Mouse (Mus musculus) heart, embryonic 16.5 days (tissue): Measurements from ENCODE around the gene Nbl1. TPM values are rescaled to one million over a fixed set of nuclear protein-coding genes. Genes with fewer than 3 reads are reported as not detected.

Experiments
- ATAC-seq: fragments of 200-750 bp; cut with Nextera tagmentation; replicated peaks from 2 replicates; pipeline ENCODE4 v1.8.0; 2017; ENCODE audit warnings: moderate number of reproducible peaks; ENCODE audit not compliant: insufficient read depth, low FRiP score; ENCODE audit errors: extremely low read depth
- H3K27ac ChIP-seq: fragments of 300-500 bp; sonication (generic); 2 replicates; pipeline ENCODE4 v1.5.1; 2014; ENCODE audit warnings: mild to moderate bottlenecking, low read length, control low read depth, moderate library complexity
- H3K27me3 ChIP-seq: fragments of 300-500 bp; sonication (generic); 2 replicates; pipeline ENCODE4 v1.6.1; 2014; ENCODE audit warnings: low read length, mixed read lengths; ENCODE audit not compliant: control insufficient read depth, insufficient read depth
- H3K36me3 ChIP-seq: fragments of 300-500 bp; sonication (generic); 2 replicates; pipeline ENCODE4 v1.6.1; 2014; ENCODE audit not compliant: control insufficient read depth, insufficient read depth
- H3K4me1 ChIP-seq: fragments of 300-500 bp; sonication (generic); 2 replicates; pipeline ENCODE4 v1.6.1; 2014; ENCODE audit warnings: low read length, mixed read lengths; ENCODE audit not compliant: control insufficient read depth, insufficient read depth
- H3K4me2 ChIP-seq: fragments of 300-500 bp; sonication (generic); 2 replicates; pipeline ENCODE4 v1.6.1; 2014; ENCODE audit warnings: low read depth, mild to moderate bottlenecking, control low read depth, low read length
- H3K4me3 ChIP-seq: fragments of 300-500 bp; sonication (generic); 2 replicates; pipeline ENCODE4 v1.5.1; 2014; ENCODE audit warnings: mild to moderate bottlenecking, control low read depth, low read length
- H3K9ac ChIP-seq: fragments of 300-500 bp; sonication (generic); 2 replicates; pipeline ENCODE4 v1.6.1; 2014; ENCODE audit warnings: low read length, control low read depth
- H3K9me3 ChIP-seq: fragments of 300-500 bp; sonication (generic); replicated peaks from 2 replicates; pipeline ENCODE4 v1.6.1; 2016; ENCODE audit warnings: low read length; ENCODE audit not compliant: control insufficient read depth
- WGBS: fragments of 180-500 bp; shearing (Covaris S2); extraction: QIAGEN DNeasy Blood & Tissue Kit; methylation state at CpG from one replicate; pipeline ENCODE4 v1.1.7; 2014; 5-methylcytosine and 5-hydroxymethylcytosine counted together
- polyA plus RNA-seq: library from polyadenylated mRNA; unstranded; fragments of >200 nt; fragmentation: Nextera tagmentation; extraction: Ambion mirVana; gene quantifications from 2 replicates; pipeline ENCODE4 v1.2.1, GENCODE M21; 2015

The Nbl1 gene
- polyA plus RNA-seq, 1 experiment from 2014 or later = 25.8 TPM

- no peak overlapping the region for H3K4me2 ChIP-seq
- no peak for ATAC-seq
- WGBS = 5% methylated on average over 7 of the region's 7 CpGs
- H3K4me1 ChIP-seq = peaks cover 5% of the 10 kb centered on the region
- H3K27ac ChIP-seq = no peak overlapping the region
- no peak overlapping the region for H3K4me3 ChIP-seq
- H3K27me3 ChIP-seq = peaks cover 2% of the 10 kb centered on the region; the same call in 1 of the 2 replicates
- H3K9me3 ChIP-seq = no peaks in the 10 kb centered on the region
- H3K36me3 ChIP-seq = no peaks in the 10 kb centered on the region
- H3K9ac ChIP-seq = no peak overlapping the region
Observed at GRCm38 (mm10) chr4:139059569-139059968, 33.2 kb downstream of the Nbl1 start.

DNA sequence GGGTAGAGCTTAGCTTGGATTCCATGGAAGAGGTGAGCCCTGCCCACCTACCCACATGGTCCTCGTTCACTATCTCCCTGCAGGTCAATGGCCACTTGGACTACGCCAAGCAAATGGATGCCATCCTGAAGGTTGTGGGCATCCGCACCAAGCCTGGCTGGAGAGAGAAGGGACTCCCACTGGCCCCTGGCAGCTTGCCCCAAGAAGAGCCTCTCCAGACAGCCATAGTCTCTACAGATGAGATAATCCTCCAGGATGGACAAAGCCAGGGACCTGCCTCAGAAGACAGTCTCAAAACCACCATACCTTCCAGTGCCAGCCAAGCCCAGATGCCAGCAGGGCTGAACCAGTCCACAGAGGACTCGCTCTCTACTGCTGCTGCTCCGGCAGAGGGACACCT, 34.8 kb downstream of the Nbl1 start:
- no peaks in the 10 kb centered on the region for H3K36me3 ChIP-seq
- no peak overlapping the region for H3K9ac ChIP-seq
- no peaks in the 10 kb centered on the region for H3K9me3 ChIP-seq
- peaks cover 11% of the 10 kb centered on the region for H3K4me1 ChIP-seq
- H3K27me3 ChIP-seq = peaks cover 2% of the 10 kb centered on the region; the same call in 1 of the 2 replicates
- H3K4me3 ChIP-seq = no peak overlapping the region
- H3K4me2 ChIP-seq = no peak overlapping the region
- WGBS = 74% methylated on average over 5 of the region's 5 CpGs
- H3K27ac ChIP-seq = no peak overlapping the region
- no peak for ATAC-seq

GRCm38 (mm10) chr4:139057291-139057690, 35.5 kb downstream of the Nbl1 start:
- H3K4me2 ChIP-seq = no peak overlapping the region
- WGBS = 64% methylated on average over 5 of the region's 5 CpGs
- no peak overlapping the region for H3K27ac ChIP-seq
- no peak for ATAC-seq
- no peak overlapping the region for H3K9ac ChIP-seq
- H3K9me3 ChIP-seq = no peaks in the 10 kb centered on the region
- peaks cover 2% of the 10 kb centered on the region; the same call in 1 of the 2 replicates for H3K27me3 ChIP-seq
- H3K36me3 ChIP-seq = no peaks in the 10 kb centered on the region
- peaks cover 11% of the 10 kb centered on the region for H3K4me1 ChIP-seq
- no peak overlapping the region for H3K4me3 ChIP-seq

- Histone ChIP-seq H3K27me3 (peaks cover 2% of the 10 kb centered on the region; the same call in 1 of the 2 replicates), H3K27ac (no peak overlapping the region), H3K4me1 (peaks cover 11% of the 10 kb centered on the region), H3K4me2 (no peak overlapping the region), H3K36me3 (no peaks in the 10 kb centered on the region), H3K4me3 (no peak overlapping the region), H3K9ac (no peak overlapping the region), H3K9me3 (no peaks in the 10 kb centered on the region)
- ATAC-seq = no peak
- 80% methylated on average over 3 of the region's 3 CpGs for WGBS
Observed at GRCm38 (mm10) chr4:139055744-139056143, 37.0 kb downstream of the Nbl1 start.

GRCm38 (mm10) chr4:139055336-139055735, 37.5 kb downstream of the Nbl1 start:
- peaks cover 11% of the 10 kb centered on the region for H3K4me1 ChIP-seq
- no peak overlapping the region for H3K27ac ChIP-seq
- WGBS = 77% methylated on average over 4 of the region's 4 CpGs

GRCm38 (mm10) chr4:139054300-139054923, 38.4 kb downstream of the Nbl1 start:
- Histone ChIP-seq H3K9me3 (no peaks in the 10 kb centered on the region), H3K9ac (no peak overlapping the region), H3K4me1 (peaks cover 11% of the 10 kb centered on the region), H3K4me3 (no peak overlapping the region), H3K4me2 (no peak overlapping the region), H3K27me3 (no peaks in the 10 kb centered on the region), H3K27ac (peak overlapping the region; percentile 3; the same call in 1 of the 2 replicates), H3K36me3 (no peaks in the 10 kb centered on the region)
- ATAC-seq = peak; percentile 56; the same call in 1 of the 2 replicates
- WGBS = 42% methylated on average over 9 of the region's 9 CpGs

More at GRCm38 (mm10) chr4:139055336-139055735, 37.5 kb downstream of the Nbl1 start:
- Histone ChIP-seq H3K36me3 (no peaks in the 10 kb centered on the region), H3K9ac (no peak overlapping the region), H3K27me3 (peaks cover 2% of the 10 kb centered on the region; the same call in 1 of the 2 replicates), H3K4me2 (no peak overlapping the region), H3K9me3 (no peaks in the 10 kb centered on the region), H3K4me3 (no peak overlapping the region)
- no peak for ATAC-seq

- Histone ChIP-seq H3K4me1 (peaks cover 11% of the 10 kb centered on the region), H3K4me2 (no peak overlapping the region), H3K36me3 (no peaks in the 10 kb centered on the region), H3K4me3 (no peak overlapping the region), H3K9ac (no peak overlapping the region), H3K9me3 (no peaks in the 10 kb centered on the region), H3K27me3 (no peaks in the 10 kb centered on the region), H3K27ac (no peak overlapping the region)
- ATAC-seq = no peak
- 67% methylated on average over 5 of the region's 5 CpGs for WGBS
Observed at GRCm38 (mm10) chr4:139053391-139053790, 39.4 kb downstream of the Nbl1 start.

- Histone ChIP-seq H3K4me2 (no peak overlapping the region), H3K4me3 (no peak overlapping the region), H3K27me3 (no peaks in the 10 kb centered on the region), H3K4me1 (peaks cover 11% of the 10 kb centered on the region), H3K27ac (no peak overlapping the region), H3K9ac (no peak overlapping the region), H3K9me3 (no peaks in the 10 kb centered on the region), H3K36me3 (no peaks in the 10 kb centered on the region)
- WGBS = 78% methylated on average over 7 of the region's 7 CpGs
- ATAC-seq = no peak
Observed at GRCm38 (mm10) chr4:139052796-139053195, 40.0 kb downstream of the Nbl1 start.

DNA sequence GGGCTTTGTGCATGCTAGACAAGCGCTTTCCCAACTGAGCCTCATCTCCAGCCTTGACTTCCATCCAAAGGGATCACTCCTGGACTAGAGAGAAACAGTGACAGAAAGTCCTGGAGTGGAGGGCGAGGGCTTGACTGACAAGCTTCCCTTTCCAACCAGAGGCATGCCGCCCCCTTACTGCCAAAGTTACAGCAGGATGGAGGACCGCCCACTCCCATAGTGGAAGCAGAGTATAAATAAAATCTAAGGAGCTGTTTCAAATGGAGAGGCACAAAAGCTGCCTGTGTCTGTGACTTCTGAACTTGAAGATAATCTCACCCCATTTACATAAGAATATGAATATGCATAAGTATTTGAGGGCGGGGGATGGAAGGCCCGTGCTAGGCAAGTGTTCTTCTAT, 44.3 kb downstream of the Nbl1 start:
- Histone ChIP-seq H3K9me3 (peaks cover 3% of the 10 kb centered on the region; the same call in 1 of the 2 replicates), H3K4me3 (no peak overlapping the region), H3K36me3 (no peaks in the 10 kb centered on the region), H3K27ac (no peak overlapping the region), H3K4me1 (no peaks in the 10 kb centered on the region), H3K27me3 (no peaks in the 10 kb centered on the region), H3K4me2 (no peak overlapping the region), H3K9ac (no peak overlapping the region)
- no peak for ATAC-seq
- 78% methylated on average over 6 of the region's 6 CpGs for WGBS
